ENCODE assay signal across 39 mouse cellular contexts in the genomic region with DNA sequence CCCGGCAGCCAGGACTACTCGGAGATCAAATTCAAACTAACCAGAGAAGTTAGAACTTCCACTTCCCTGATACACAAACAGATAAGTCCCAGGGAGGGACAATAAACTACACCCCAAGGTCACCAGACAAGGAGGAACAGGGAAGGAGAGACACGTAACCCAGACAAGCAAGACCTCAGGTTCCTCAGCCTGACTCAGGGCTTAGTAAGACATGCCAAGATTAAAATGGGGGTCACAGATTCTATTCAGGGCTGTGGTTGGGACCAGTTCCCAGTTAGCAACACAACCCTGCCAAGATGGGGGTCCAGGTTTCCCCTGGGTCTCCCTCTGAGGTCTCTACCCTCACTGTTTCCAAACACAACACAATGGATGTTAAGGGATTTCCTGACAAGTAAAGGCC. TPM values are rescaled to one million over a fixed set of nuclear protein-coding genes. Genes with fewer than 3 reads are reported as not detected.
DNase-seq lines count a peak whose midpoint lies in the region; ATAC-seq and TF ChIP-seq lines count a peak whose summit lies in the region.
"Had no signal": no experiment of that assay in that cellular context is flagged by ENCODE, and none has a peak within 500 bp of the region (broad histone marks: within the 10 kb centered on the region; RNA-seq: fewer than 3 reads in every experiment).

No protein-coding gene starts in this region.

- ATAC-seq in intestine, postnatal 0 days: peak; percentile 71
- peak; percentile 44; the same call in 1 of the 2 replicates for ATAC-seq in stomach, embryonic 16.5 days (ENCODE audit: insufficient read depth, low FRiP score)
- ATAC-seq: activated CD4-positive, CD25-positive, alpha-beta regulatory T cell, adult 4 months; CD4-positive, CD25-positive, alpha-beta regulatory T cell, adult 4 months; forebrain, embryonic 13.5 days; hindbrain, embryonic 16.5 days had no signal

- H3K4me1 ChIP-seq in intestine, postnatal 0 days (replicated peaks; ENCODE audit: control insufficient read depth, insufficient read depth, low read length): no peaks in the 10 kb centered on the region; the same call in 1 of the 2 replicates
- no peaks in the 10 kb centered on the region for H3K4me1 ChIP-seq in stomach, embryonic 16.5 days (ENCODE audit: control insufficient read depth, insufficient read depth, low read length)
- H3K4me1 ChIP-seq: forebrain, embryonic 13.5 days; heart, embryonic 10.5 days; heart, embryonic 15.5 days; kidney, embryonic 15.5 days had no signal

- no peak overlapping the region for H3K4me3 ChIP-seq in layer of hippocampus, adult 2 months
- peak overlapping the region; percentile 26 for H3K4me3 ChIP-seq in intestine, postnatal 0 days (ENCODE audit: low read depth, low read length)
- H3K4me3 ChIP-seq in stomach, embryonic 16.5 days (replicated peaks; ENCODE audit: low read length): no peak overlapping the region
- H3K4me3 ChIP-seq: forebrain, embryonic 13.5 days; heart, embryonic 10.5 days; heart, embryonic 15.5 days; kidney, embryonic 15.5 days had no signal

- H3K36me3 ChIP-seq in intestine, postnatal 0 days (ENCODE audit: control insufficient read depth, insufficient read depth): peaks cover 13% of the 10 kb centered on the region; the same call in 1 of the 2 replicates
- no peaks in the 10 kb centered on the region for H3K36me3 ChIP-seq in stomach, embryonic 16.5 days (ENCODE audit: control insufficient read depth, insufficient read depth, low read length)
- H3K36me3 ChIP-seq: heart, embryonic 10.5 days; heart, embryonic 15.5 days; kidney, embryonic 15.5 days had no signal

- DNase-seq in layer of hippocampus, adult 9-11 months: peak; percentile 21
- DNase-seq in layer of hippocampus, adult 2 months (ENCODE audit: low spot score in 2 of 2): no peak
- peak; percentile 8 for DNase-seq in NIH3T3 (ENCODE audit: low read depth)
- no peak for DNase-seq in kidney, adult 11 months
- no peak for DNase-seq in cerebellum, adult 8-10 months
- DNase-seq: cerebellum, adult 18-20 months; cerebellum, postnatal 14 days; gastrocnemius, postnatal 25 days; heart, adult 11 months; kidney, postnatal 25 days; layer of hippocampus, postnatal 36 days; left cerebral cortex, postnatal 4 days; midbrain, embryonic 14.5 days; right cerebral cortex, postnatal 25 days; thymus, postnatal 14 days had no signal

- no peaks in the 10 kb centered on the region for H3K9me3 ChIP-seq in intestine, postnatal 0 days (ENCODE audit: control insufficient read depth)
- no peaks in the 10 kb centered on the region for H3K9me3 ChIP-seq in stomach, embryonic 16.5 days (replicated peaks; ENCODE audit: control insufficient read depth, low read length)
- H3K9me3 ChIP-seq: forebrain, embryonic 13.5 days; heart, embryonic 10.5 days; heart, embryonic 15.5 days; kidney, embryonic 15.5 days had no signal

- no peak overlapping the region for H3K27ac ChIP-seq in layer of hippocampus, adult 2 months
- H3K27ac ChIP-seq in intestine, postnatal 0 days (ENCODE audit: low read depth, low read length): peak overlapping the region; percentile 73
- peak overlapping the region; percentile 52; the same call in 1 of the 2 replicates for H3K27ac ChIP-seq in stomach, embryonic 16.5 days (ENCODE audit: low read length)
- H3K27ac ChIP-seq: forebrain, embryonic 13.5 days; heart, embryonic 10.5 days; heart, embryonic 15.5 days; kidney, embryonic 15.5 days; macrophage had no signal

- 19% methylated on average over 3 of the region's 3 CpGs for WGBS in intestine, postnatal 0 days
- WGBS in stomach, embryonic 16.5 days: 62% methylated on average over 3 of the region's 3 CpGs

- H3K27me3 ChIP-seq in intestine, postnatal 0 days (replicated peaks; ENCODE audit: control insufficient read depth, insufficient read depth, low read length): no peaks in the 10 kb centered on the region
- H3K27me3 ChIP-seq in stomach, embryonic 16.5 days (ENCODE audit: control insufficient read depth, insufficient read depth, low read length): no peaks in the 10 kb centered on the region
- H3K27me3 ChIP-seq: forebrain, embryonic 13.5 days; heart, embryonic 15.5 days; kidney, embryonic 15.5 days had no signal

- no peak for TF ChIP-seq CTCF in layer of hippocampus, adult 2 months (conservative IDR thresholded peaks at IDR 0.05)
- no peak for TF ChIP-seq CTCF in intestine, postnatal 0 days (IDR thresholded peaks at IDR 0.05; ENCODE audit: low read depth)

- H3K9ac ChIP-seq in intestine, postnatal 0 days (ENCODE audit: low read depth, low read length): peak overlapping the region; percentile 22; the same call in 1 of the 2 replicates
- H3K9ac ChIP-seq in stomach, embryonic 16.5 days (ENCODE audit: low read length): no peak overlapping the region
- H3K9ac ChIP-seq: forebrain, embryonic 13.5 days; heart, embryonic 15.5 days; kidney, embryonic 15.5 days had no signal

- H3K4me2 ChIP-seq in intestine, postnatal 0 days (replicated peaks; ENCODE audit: low read depth): peak overlapping the region; percentile 57
- no peak overlapping the region for H3K4me2 ChIP-seq in stomach, embryonic 16.5 days (ENCODE audit: low read depth, low read length)
- H3K4me2 ChIP-seq: forebrain, embryonic 13.5 days; heart, embryonic 15.5 days; kidney, embryonic 15.5 days; liver, embryonic 11.5 days had no signal

RNA-seq across cellular contexts. Expression of a gene that starts 18.8 kb away (rescaled TPM):
- total RNA-seq in layer of hippocampus, adult 2 months (2021): not detected
- polyA plus RNA-seq in intestine, postnatal 0 days (2015; fragmentation: Nextera tagmentation; extraction: Ambion mirVana): 0.13 TPM in 1 of 2 replicates, not detected in the other
- 0.18 and 0.39 TPM in 2 replicates for polyA plus RNA-seq in stomach, embryonic 16.5 days (2015; fragmentation: Nextera tagmentation; extraction: Ambion mirVana)
- total RNA-seq: layer of hippocampus, adult 8-10 months; left cerebral cortex, postnatal 4 days; monocyte, adult 5-6 weeks had no signal
- polyA plus RNA-seq: activated CD4-positive, CD25-positive, alpha-beta regulatory T cell, adult 4 months; CD4-positive, CD25-positive, alpha-beta regulatory T cell, adult 4 months; forebrain, embryonic 13.5 days; heart, embryonic 10.5 days; heart, embryonic 15.5 days; hindbrain, embryonic 16.5 days; intestine, embryonic 14.5 days; liver, embryonic 16.5 days; macrophage; midbrain, embryonic 14.5 days; neural tube, embryonic 14.5 days; spleen, adult 2 months had no signal

RNA-seq across cellular contexts. Expression of a gene that starts 22.1 kb away (rescaled TPM):
- not detected for total RNA-seq in layer of hippocampus, adult 2 months (2021)
- not detected in 2 replicates for polyA plus RNA-seq in intestine, postnatal 0 days (2015; fragmentation: Nextera tagmentation; extraction: Ambion mirVana)
- polyA plus RNA-seq in stomach, embryonic 16.5 days (2015; fragmentation: Nextera tagmentation; extraction: Ambion mirVana): not detected in 2 replicates
- total RNA-seq: adrenal gland, postnatal 36 days; gastrocnemius, postnatal 25 days; heart, postnatal 25 days; layer of hippocampus, adult 8-10 months; layer of hippocampus, postnatal 36 days; monocyte, adult 5-6 weeks had no signal
- polyA plus RNA-seq: activated CD4-positive, CD25-positive, alpha-beta regulatory T cell, adult 4 months; brain, embryonic 14.5 days; CD4-positive, CD25-positive, alpha-beta regulatory T cell, adult 4 months; cortical plate, adult 2 months; forebrain, embryonic 13.5 days; heart, embryonic 10.5 days; heart, embryonic 15.5 days; hindbrain, embryonic 11.5 days; hindbrain, embryonic 16.5 days; intestine, embryonic 14.5 days; kidney, embryonic 15.5 days; liver, embryonic 11.5 days; liver, embryonic 16.5 days; lung, embryonic 16.5 days; macrophage; midbrain, embryonic 14.5 days; neural tube, embryonic 14.5 days; spleen, adult 2 months; urinary bladder, adult 2 months had no signal

RNA-seq across cellular contexts. Expression of a gene that starts 56.1 kb away (rescaled TPM):
- total RNA-seq in layer of hippocampus, adult 2 months (2021): not detected
- polyA plus RNA-seq in intestine, postnatal 0 days (2015; fragmentation: Nextera tagmentation; extraction: Ambion mirVana): 0.07 TPM in 1 of 2 replicates, not detected in the other
- 0.53 and 0.92 TPM in 2 replicates for polyA plus RNA-seq in stomach, embryonic 16.5 days (2015; fragmentation: Nextera tagmentation; extraction: Ambion mirVana)
- total RNA-seq: adrenal gland, postnatal 36 days; gastrocnemius, postnatal 25 days; heart, postnatal 25 days; layer of hippocampus, adult 8-10 months; layer of hippocampus, postnatal 36 days; left cerebral cortex, postnatal 4 days; monocyte, adult 5-6 weeks had no signal
- polyA plus RNA-seq: activated CD4-positive, CD25-positive, alpha-beta regulatory T cell, adult 4 months; CD4-positive, CD25-positive, alpha-beta regulatory T cell, adult 4 months; cortical plate, adult 2 months; forebrain, embryonic 13.5 days; heart, embryonic 10.5 days; heart, embryonic 15.5 days; liver, embryonic 11.5 days; liver, embryonic 16.5 days; macrophage; midbrain, embryonic 14.5 days; neural tube, embryonic 14.5 days; spleen, adult 2 months; urinary bladder, adult 2 months had no signal

Comparison
In these comparisons a context has a peak if more than half of its experiments do, and no peak if none do; other contexts are left out.
1. DNase-seq: peak in layer of hippocampus, adult 9-11 months (single experiment) and NIH3T3 (single experiment); none in layer of hippocampus, adult 2 months (0 of 2), kidney, adult 11 months (single experiment) and cerebellum, adult 8-10 months (single experiment).